Mouse (Mus musculus) myocyte (in vitro differentiated cells): ENCODE data around the gene Thsd7a. TPM values are rescaled to one million over a fixed set of nuclear protein-coding genes. Genes with fewer than 3 reads are reported as not detected.

ENCODE experiments used
- H3K27me3 ChIP-seq: one replicate; pipeline ENCODE4 v1.6.1; 2011; ENCODE audit not compliant: control insufficient read depth, insufficient read depth, insufficient read length
- H3K36me3 ChIP-seq: one replicate; pipeline ENCODE4 v1.6.1; 2011; ENCODE audit not compliant: control insufficient read depth, insufficient read depth
- H3K4me2 ChIP-seq: one replicate; pipeline ENCODE4 v1.6.1; 2011; ENCODE audit warnings: low read depth, control low read depth
- H3K4me3 ChIP-seq: one replicate; pipeline ENCODE4 v1.5.1; 2011; ENCODE audit warnings: mild to moderate bottlenecking, control low read depth, moderate library complexity
- H3K79me2 ChIP-seq: one replicate; pipeline ENCODE4 v1.6.1; 2011; ENCODE audit not compliant: control insufficient read depth, insufficient read depth
- H3ac ChIP-seq: one replicate; pipeline ENCODE4 v1.6.1; 2011; ENCODE audit not compliant: control insufficient read depth, insufficient read length
- CEBPB ChIP-seq: IDR thresholded peaks from 2 replicates; pipeline ENCODE4 v1.6.1; 2011; ENCODE audit warnings: mild to moderate bottlenecking, moderate library complexity; ENCODE audit not compliant: poor library complexity, insufficient read depth, severe bottlenecking
- E2F4 ChIP-seq: IDR thresholded peaks from one replicate; pipeline ENCODE4 v1.6.1; 2011; ENCODE audit warnings: mild to moderate bottlenecking, control low read depth, moderate library complexity; ENCODE audit not compliant: insufficient read depth
- MAX ChIP-seq: IDR thresholded peaks from one replicate; pipeline ENCODE4 v1.6.1; 2011; ENCODE audit warnings: low read depth, mild to moderate bottlenecking, control low read depth
- MYOD1 ChIP-seq, 3 experiments: IDR thresholded peaks; one replicate each; pipeline ENCODE4 v1.6.1; 2011; ENCODE audit warnings: control low read depth in 2 of 3, low read depth in 2 of 3, mild to moderate bottlenecking in 2 of 3, moderate library complexity in 1 of 3; ENCODE audit not compliant: insufficient read length in 2 of 3, control insufficient read depth in 1 of 3
- MYOG ChIP-seq, 3 experiments: IDR thresholded peaks; one replicate each; pipeline ENCODE4 v1.6.1; 2011; ENCODE audit warnings: control low read depth in 2 of 3, low read depth in 2 of 3, mild to moderate bottlenecking in 2 of 3; ENCODE audit not compliant: insufficient read length in 2 of 3, control insufficient read depth in 1 of 3, insufficient read depth in 1 of 3
- POLR2A ChIP-seq: IDR thresholded peaks from one replicate; pipeline ENCODE4 v1.6.1; 2011; ENCODE audit warnings: low read depth, mild to moderate bottlenecking, control low read depth, moderate library complexity; ENCODE audit not compliant: insufficient read length
- POLR2AphosphoS2 ChIP-seq: IDR thresholded peaks from one replicate; pipeline ENCODE4 v1.6.1; 2011; ENCODE audit warnings: low read depth, control low read depth; ENCODE audit not compliant: insufficient read length
- REST ChIP-seq: IDR thresholded peaks from one replicate; pipeline ENCODE4 v1.6.1; 2011; ENCODE audit warnings: mild to moderate bottlenecking, control low read depth, moderate library complexity; ENCODE audit not compliant: insufficient read depth, insufficient read length
- SRF ChIP-seq: IDR thresholded peaks from one replicate; pipeline ENCODE4 v1.6.1; 2011; ENCODE audit warnings: low read depth; ENCODE audit not compliant: control insufficient read depth, insufficient read length
- TCF12 ChIP-seq: IDR thresholded peaks from one replicate; pipeline ENCODE4 v1.6.1; 2011; ENCODE audit warnings: mild to moderate bottlenecking, control low read depth; ENCODE audit not compliant: poor library complexity, insufficient read depth, severe bottlenecking
- TCF3 ChIP-seq: IDR thresholded peaks from one replicate; pipeline ENCODE4 v1.6.1; 2011; ENCODE audit warnings: low read depth, control low read depth; ENCODE audit not compliant: insufficient read length
- USF1 ChIP-seq: IDR thresholded peaks from one replicate; pipeline ENCODE4 v1.6.1; 2011; ENCODE audit warnings: low read depth, mild to moderate bottlenecking, control low read depth, moderate library complexity
- polyA plus RNA-seq: library from polyadenylated mRNA; unstranded; fragments of >200 nt; fragmentation: generic; extraction: Trizol; gene quantifications from one replicate; pipeline ENCODE4 v1.2.1, GENCODE M21; 2012; ENCODE audit warnings: missing spikeins

Gene Thsd7a
- polyA plus RNA-seq, 1 experiment = 5.0 TPM

DNA sequence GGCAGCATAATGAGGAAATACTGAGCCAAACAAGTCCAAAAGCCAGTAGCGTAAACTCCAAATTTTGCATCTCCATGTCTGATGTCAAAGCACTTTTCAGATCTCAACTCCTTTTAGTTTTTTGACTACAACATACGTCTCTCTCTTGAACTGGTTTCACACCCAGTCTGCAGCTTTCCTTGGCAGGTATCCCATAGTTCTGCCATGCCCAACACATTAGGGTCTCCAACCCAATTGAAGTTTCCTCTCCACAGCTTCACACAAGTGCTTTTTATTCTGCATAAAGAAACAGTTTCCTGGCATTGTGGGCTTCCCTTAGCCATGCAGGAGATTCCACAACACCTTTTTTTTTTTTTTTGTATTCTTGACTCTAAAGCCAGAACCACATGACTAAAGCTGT lies 50.1 kb downstream of the Thsd7a start:
- no peak for TF ChIP-seq MAX
- TF ChIP-seq TCF12 = no peak
- TF ChIP-seq CEBPB = no peak
- TF ChIP-seq MYOD1 (IDR thresholded peaks at IDR 0.05; ENCODE audit: control insufficient read depth in 1 of 3, insufficient read length in 2 of 3, low read depth in 2 of 3) = no peak
- no peak for TF ChIP-seq USF1
- TF ChIP-seq TCF3 = no peak
- TF ChIP-seq MYOG (IDR thresholded peaks at IDR 0.05; ENCODE audit: control insufficient read depth in 1 of 3, insufficient read depth in 1 of 3, insufficient read length in 2 of 3, low read depth in 2 of 3) = no peak
- no peak for TF ChIP-seq E2F4
- no peak for TF ChIP-seq REST
- no peak for TF ChIP-seq POLR2AphosphoS2
- TF ChIP-seq POLR2A = no peak
- TF ChIP-seq SRF = no peak
- Histone ChIP-seq H3K4me2 (no peak overlapping the region), H3K27me3 (no peaks in the 10 kb centered on the region), H3K36me3 (no peaks in the 10 kb centered on the region), H3K4me3 (no peak overlapping the region), H3K79me2 (no peaks in the 10 kb centered on the region), H3ac (no peak overlapping the region)

DNA sequence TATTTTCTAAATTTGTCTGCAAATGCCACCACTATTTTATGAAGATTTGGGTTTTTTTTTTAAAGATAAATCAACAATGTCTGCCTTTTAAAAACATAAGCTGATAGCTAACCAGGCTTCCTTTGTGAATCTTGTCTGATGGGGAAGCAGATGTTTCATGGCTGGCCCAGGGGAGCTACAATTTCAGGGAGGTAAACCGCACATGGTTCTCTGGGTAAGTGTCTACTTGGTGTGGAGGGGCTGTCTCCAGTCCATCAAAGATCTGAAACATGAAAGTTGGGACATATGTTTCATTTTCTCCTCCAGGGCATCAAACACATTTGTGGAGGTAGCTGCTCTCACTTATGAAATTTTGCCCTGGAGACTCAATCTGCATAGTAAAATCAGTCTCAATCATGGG lies 55.5 kb downstream of the Thsd7a start:
- TF ChIP-seq MAX (no peak), MYOG (IDR thresholded peaks at IDR 0.05; ENCODE audit: control insufficient read depth in 1 of 3, insufficient read depth in 1 of 3, insufficient read length in 2 of 3, low read depth in 2 of 3) (no peak), SRF (no peak), POLR2AphosphoS2 (no peak), REST (no peak), POLR2A (no peak), CEBPB (no peak), USF1 (no peak), MYOD1 (IDR thresholded peaks at IDR 0.05; ENCODE audit: control insufficient read depth in 1 of 3, insufficient read length in 2 of 3, low read depth in 2 of 3) (no peak), TCF12 (no peak), E2F4 (no peak), TCF3 (no peak)
- Histone ChIP-seq H3K4me2 (no peak overlapping the region), H3K36me3 (no peaks in the 10 kb centered on the region), H3K27me3 (no peaks in the 10 kb centered on the region), H3ac (no peak overlapping the region), H3K4me3 (no peak overlapping the region), H3K79me2 (no peaks in the 10 kb centered on the region)

GRCm38 (mm10) chr6:12693239-12693638 lies 56.0 kb downstream of the Thsd7a start:
- Histone ChIP-seq H3K27me3 (no peaks in the 10 kb centered on the region), H3K4me2 (no peak overlapping the region), H3K79me2 (no peaks in the 10 kb centered on the region), H3ac (no peak overlapping the region), H3K4me3 (no peak overlapping the region), H3K36me3 (no peaks in the 10 kb centered on the region)
- no peak for TF ChIP-seq POLR2AphosphoS2
- no peak for TF ChIP-seq TCF3
- TF ChIP-seq MAX = no peak
- TF ChIP-seq E2F4 = no peak
- no peak for TF ChIP-seq USF1
- no peak for TF ChIP-seq TCF12

- H3K4me2 ChIP-seq = no peak overlapping the region
- H3K27me3 ChIP-seq = no peaks in the 10 kb centered on the region
These were observed 99.6 kb downstream of the Thsd7a start for GRCm38 (mm10) chr6:12649633-12650032.

DNA sequence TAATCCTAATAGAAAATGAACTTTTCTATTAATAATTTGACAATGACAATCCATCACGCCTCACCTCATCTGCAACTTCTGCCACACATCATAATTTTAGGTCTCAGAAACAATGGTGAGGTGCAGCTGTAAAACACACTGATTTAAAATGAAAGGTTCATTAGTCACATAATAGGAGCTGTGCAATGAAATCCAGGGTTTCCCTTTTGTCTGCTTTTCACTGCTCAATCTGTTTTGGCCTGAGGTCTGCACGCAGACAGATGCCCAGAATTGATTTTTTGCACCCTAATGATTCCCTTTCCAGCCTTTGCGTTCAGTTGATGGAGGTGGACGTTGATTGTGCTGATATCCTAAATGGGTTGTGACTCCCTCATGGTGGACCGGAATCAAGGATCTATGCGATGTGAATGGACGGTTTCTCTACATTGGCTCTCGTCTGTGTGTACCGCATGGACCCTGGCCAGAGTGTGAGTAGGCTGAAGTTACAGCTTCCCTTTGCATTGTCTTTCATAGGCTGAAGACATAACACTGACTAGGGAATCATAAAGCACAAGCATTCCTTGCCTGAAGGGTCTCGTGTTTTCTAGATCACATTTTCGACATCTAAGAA lies 120.5 kb downstream of the Thsd7a start:
- no peaks in the 10 kb centered on the region for H3K79me2 ChIP-seq
- no peaks in the 10 kb centered on the region for H3K27me3 ChIP-seq
- no peak overlapping the region for H3K4me3 ChIP-seq
- H3K4me2 ChIP-seq = no peak overlapping the region
- no peak overlapping the region for H3ac ChIP-seq
- H3K36me3 ChIP-seq = no peaks in the 10 kb centered on the region
- TF ChIP-seq MAX = no peak
- no peak for TF ChIP-seq USF1
- no peak for TF ChIP-seq REST
- no peak for TF ChIP-seq MYOD1 (IDR thresholded peaks at IDR 0.05; ENCODE audit: control insufficient read depth in 1 of 3, insufficient read length in 2 of 3, low read depth in 2 of 3)
- no peak for TF ChIP-seq SRF
- TF ChIP-seq TCF3 = no peak
- TF ChIP-seq TCF12 = no peak
- TF ChIP-seq E2F4 = no peak
- no peak for TF ChIP-seq MYOG (IDR thresholded peaks at IDR 0.05; ENCODE audit: control insufficient read depth in 1 of 3, insufficient read depth in 1 of 3, insufficient read length in 2 of 3, low read depth in 2 of 3)
- TF ChIP-seq POLR2A = no peak
- TF ChIP-seq POLR2AphosphoS2 = no peak
- no peak for TF ChIP-seq CEBPB

More at GRCm38 (mm10) chr6:12649633-12650032, 99.6 kb downstream of the Thsd7a start:
- TF ChIP-seq POLR2A (no peak), TCF3 (no peak), POLR2AphosphoS2 (no peak), CEBPB (no peak), MAX (no peak), E2F4 (no peak), REST (no peak), MYOG (IDR thresholded peaks at IDR 0.05; ENCODE audit: control insufficient read depth in 1 of 3, insufficient read depth in 1 of 3, insufficient read length in 2 of 3, low read depth in 2 of 3) (no peak), SRF (no peak), MYOD1 (IDR thresholded peaks at IDR 0.05; ENCODE audit: control insufficient read depth in 1 of 3, insufficient read length in 2 of 3, low read depth in 2 of 3) (no peak), USF1 (no peak), TCF12 (no peak)
- Histone ChIP-seq H3ac (no peak overlapping the region), H3K79me2 (no peaks in the 10 kb centered on the region), H3K4me3 (no peak overlapping the region), H3K36me3 (no peaks in the 10 kb centered on the region)
